Mouse (Mus musculus) right cerebral cortex, postnatal 36 days (tissue): ENCODE data around the gene Mob3c.

Experiments used
- DNase-seq, 2 experiments: peaks; one replicate each; pipeline ENCODE4 v3.0.0; 2022; ENCODE audit warnings: low spot score in 2 of 2, mixed read lengths in 1 of 2

The Mob3c gene

GRCm38 (mm10) chr4:115878828-115879227, 50.9 kb downstream of the Mob3c start:
- no peak for DNase-seq

GRCm38 (mm10) chr4:115881183-115881582, 53.3 kb downstream of the Mob3c start:
- DNase-seq = no peak

- no peak for DNase-seq
Measured at GRCm38 (mm10) chr4:115882195-115882594, 54.3 kb downstream of the Mob3c start.

- no peak for DNase-seq
Measured at GRCm38 (mm10) chr4:115884022-115884421, 56.1 kb downstream of the Mob3c start, which contains the start of gene Kncn. Gene Kncn, plus strand, starts transcription at chr4:115884400.
